Mouse (Mus musculus): ENCODE data around the gene Ascl1.
A peak's percentile ranks its signal among the peaks of the same experiment; 100 is the strongest.

Ascl1 gene

DNA sequence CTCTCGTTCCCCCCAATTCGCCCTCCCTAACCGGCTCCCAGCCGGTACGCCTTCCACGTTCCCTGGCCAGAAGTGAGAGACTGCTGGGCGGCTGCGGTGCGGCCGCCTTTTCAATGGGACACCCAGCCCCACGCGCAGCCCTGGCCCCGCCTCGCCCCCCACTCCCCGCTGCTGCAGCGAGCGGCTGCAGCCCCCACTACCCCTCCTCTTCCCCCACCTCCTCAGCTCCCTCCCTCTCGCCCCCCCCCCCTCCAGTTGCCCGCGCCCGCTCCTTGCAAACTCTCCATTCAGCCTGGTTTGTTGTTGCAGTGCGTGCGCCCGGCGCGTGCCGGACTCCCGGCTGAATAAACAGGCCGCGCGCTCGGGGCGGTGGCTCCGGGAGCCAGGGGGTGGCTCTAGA lies at the start of gene Ascl1:
Gene Ascl1, minus strand, starts transcription at position 85 of the 400 bp plus-strand sequence.
- DNase-seq, result no peak

DNA sequence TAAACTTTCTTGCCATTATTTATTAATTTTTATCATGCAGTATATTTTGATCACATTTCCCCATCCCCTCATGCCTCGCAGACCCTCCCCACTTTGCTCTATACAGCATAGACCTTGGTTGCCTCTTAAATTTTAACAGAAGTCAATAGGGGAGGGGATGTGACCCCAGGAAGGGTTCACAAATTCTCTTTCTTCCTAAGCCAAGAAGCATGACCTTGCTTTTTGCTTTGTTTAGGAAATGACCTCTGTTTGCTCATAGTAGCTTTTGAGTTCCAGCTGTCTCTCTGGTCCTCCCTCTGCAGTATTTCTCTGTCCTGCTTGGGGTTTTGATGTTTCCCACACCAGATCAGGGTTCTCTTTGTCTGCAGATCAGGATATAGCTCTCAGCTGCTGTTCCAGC lies 40.7 kb upstream of the Ascl1 start:
- no peak for DNase-seq

DNA sequence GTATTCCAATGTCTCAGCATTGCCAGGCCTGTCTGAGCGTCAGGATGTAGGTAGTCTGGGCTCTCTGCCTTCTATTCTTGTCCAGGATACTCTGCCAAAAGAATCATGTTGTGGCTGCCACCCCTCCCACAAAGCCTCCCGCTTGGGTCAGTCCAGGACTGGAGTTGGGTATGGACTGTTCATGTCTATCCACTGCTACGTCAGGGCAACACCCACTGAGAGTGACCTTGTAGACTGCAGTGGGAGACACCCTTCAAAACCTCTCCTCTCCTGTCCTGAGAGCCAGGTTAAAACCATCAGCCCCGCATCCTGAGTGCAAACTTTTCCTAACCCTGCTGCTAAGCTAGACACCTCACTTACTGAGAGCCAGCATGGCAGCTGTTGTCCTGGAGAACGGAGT lies 28.2 kb upstream of the Ascl1 start, which contains the start of gene Pah:
Gene Pah, plus strand, starts transcription at position 150 of the 400 bp plus-strand sequence.
- no peak for DNase-seq

DNA sequence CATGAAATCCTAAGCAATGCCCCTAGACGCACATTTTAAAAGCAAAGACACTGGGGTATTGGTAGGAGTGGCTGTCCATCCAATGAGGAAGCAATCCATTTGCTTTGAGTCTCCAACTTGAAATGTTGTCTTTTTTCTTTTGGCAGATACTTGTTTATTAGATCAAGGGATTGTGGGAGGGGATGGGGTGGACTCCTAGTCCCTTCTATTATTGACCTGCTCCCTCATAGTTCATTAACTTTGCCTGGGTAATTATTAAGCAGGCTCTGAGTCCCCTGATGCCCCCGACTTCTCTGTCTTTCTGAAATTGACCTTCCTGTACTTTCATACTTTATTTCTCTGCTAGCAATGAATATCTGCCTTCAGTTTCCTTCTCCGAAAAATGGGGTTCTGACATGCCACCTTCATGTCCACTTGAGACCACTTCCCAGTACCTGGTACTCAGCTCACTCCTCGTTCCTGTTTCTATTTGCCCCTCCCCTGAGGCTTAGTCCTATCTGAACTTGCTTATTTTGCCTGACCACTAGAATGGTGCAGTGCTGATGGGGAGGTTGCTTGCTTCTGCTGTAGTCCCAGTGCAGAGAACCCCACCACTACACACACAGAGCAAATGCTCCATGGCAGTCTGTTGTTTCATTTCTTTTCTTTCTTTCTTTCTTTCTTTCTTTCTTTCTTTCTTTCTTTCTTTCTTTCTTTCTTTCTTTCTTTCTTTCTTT lies 27.1 kb upstream of the Ascl1 start:
- no peak for DNase-seq

DNA sequence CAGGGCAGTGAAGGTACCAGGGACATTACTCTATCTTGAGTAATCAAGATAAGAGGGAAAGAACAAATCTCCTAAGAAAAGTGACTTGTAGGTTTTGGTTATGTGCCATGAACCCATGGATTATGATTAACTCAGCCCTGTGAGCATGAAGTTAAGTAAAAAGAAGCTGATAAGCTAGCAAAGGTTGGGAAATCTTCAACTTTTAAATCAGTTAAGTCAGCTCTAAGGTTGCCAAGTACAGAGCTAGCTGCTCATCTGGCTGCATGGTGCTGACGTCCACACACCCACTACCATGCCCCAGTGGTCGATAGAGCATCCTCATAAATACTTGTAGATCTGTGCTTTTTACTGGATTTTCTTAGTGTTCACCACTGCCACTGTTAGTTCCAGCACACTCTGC lies 25.1 kb upstream of the Ascl1 start:
- DNase-seq, result no peak

DNA sequence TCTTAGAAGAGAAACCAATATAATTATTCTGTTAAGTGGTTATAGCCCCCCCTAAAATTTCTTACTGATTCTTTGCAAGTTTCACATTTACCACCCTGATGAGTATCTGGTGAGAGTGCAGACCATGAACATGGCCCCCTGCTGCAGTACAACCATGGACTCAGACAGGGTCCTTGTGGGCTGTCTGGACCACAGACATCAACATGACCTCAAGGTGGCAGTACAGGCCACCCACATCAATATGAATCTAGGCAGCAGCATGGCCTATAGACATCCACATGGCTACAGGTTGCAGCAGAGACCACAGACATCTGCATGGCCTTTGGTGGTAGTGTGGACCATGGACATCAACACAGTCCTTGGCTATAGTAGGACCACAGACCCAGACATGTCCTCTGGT lies 19.6 kb upstream of the Ascl1 start:
- DNase-seq, result no peak

DNA sequence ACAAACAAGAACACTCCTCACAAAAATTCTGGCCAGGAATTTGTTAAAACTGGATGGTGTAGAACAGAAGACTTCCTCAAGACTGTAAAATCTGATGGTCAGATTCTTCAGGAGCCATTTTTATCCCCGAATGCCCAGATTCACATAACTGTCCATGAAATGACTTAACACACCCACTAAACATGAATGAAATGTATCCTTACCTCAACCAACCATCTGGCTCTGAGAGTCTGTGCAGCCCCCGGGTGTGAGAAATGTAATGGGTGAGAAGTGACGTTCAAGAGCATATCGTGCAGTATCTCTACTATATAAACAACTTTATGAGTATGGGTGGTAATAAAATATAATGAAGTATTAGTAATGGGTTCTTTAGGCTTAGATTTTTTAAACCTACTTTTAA lies 15.1 kb upstream of the Ascl1 start:
- DNase-seq, result no peak

DNA sequence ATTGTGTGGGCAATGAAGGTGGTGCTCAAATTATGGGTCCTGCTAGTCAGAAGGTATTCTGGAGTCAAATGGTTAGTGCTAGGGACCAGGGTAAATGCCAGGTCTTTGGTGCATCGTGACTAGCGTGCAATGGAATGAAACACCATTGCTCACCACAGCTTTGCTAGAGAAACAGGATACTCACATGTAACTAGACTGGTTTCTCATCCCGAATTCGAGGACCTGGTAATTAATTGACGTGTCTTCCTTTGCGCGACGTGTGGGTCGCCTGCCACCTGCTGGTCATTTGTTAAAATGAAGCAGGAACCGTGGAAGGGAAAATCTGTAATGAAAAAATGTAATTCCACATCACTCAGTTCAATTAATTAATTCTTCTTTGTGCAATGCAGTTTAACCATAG lies 10.5 kb upstream of the Ascl1 start:
- DNase-seq, result peak; percentile 48

DNA sequence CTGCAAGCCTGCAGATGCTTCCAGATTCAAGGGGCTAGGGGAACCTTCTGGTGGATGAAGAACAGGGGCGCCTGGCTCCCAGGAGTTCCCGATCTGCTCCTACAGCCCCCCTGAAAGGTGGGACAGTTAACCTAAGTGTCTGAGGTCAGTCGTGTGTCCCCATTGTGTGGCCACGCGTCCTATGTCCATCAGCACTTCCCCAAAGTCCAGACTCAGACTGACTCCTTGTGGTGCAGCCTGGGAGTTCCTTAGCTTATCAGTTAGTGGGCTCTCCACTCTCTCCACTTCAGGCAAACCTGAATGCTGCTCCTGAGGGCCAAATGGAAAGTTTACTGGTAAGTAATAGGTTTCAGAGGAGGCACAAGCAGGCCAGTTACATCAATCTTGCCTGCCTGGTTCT lies 8.8 kb upstream of the Ascl1 start:
- no peak for DNase-seq

DNA sequence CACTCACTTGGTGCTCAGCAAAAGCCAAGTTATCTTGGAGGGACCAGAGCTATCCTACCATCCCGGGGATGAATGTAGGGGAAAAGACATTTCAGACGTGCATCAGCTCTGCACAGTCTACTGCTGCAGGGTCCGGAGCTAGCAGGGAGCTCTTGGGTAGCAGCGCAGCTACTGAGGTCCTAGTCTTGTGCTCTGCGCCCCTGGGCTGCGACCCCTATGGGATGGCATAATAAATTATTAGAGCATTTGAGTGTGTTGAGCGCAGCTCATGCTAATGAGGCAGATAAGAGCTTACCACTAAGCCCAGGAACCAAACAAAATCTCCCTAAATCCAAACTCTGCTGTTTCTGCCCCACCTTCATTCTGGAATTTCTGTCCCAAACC lies 8.2 kb upstream of the Ascl1 start:
- DNase-seq, result no peak

DNA sequence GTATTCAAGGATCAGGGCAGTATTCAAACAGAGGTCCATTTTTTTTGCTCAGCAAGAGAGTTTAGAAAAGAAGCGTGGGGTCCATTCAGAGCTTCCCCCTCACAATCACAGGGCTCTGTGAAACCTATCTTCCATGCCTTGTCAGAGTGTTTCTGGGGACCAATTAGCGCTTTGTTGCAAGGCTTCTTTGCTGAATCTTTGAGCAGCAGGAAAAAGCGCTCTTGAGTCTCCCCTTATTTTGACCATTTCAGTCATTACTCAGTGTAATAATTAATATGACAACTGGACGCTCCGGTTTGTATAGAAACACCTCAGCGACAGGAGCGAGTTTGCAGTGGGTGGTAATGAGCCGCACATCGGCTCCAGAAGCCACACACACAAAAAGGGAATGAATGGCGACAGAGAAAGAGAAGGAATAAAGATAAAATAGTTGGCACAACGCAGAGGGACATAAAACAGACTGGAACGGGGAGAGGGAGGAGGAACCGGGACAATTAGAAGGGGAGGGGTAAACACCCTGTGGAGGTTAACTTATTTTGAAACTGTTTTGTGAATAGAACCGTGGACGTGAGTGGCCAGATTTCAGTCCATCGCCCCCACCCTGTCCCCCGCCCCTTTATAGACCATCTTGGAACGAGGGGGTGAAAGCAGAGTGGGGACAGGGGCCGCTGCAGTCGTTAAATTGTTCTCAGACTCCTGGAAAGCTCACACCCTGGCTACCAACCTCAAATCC lies 7.6 kb upstream of the Ascl1 start:
- DNase-seq, result no peak

DNA sequence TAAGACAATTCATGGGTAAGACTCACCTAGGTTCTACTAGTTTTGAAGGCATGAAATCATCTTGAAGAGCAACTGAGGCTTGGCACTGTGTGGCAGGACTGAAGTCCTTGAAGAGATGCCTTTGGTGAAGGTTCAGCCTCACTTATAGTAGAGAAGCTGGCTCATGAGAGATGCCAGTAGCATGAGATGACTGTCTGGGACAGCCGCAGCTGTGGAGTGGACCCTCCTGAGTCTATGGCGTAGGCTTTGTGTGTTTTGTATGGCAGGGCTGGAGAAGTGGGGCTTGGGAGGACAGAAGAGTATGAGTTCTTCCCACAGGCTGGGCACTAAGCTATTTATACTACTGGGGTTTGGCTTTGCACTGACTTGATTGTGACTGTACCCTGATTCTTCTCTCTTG lies 3.6 kb upstream of the Ascl1 start:
- no peak for DNase-seq

DNA sequence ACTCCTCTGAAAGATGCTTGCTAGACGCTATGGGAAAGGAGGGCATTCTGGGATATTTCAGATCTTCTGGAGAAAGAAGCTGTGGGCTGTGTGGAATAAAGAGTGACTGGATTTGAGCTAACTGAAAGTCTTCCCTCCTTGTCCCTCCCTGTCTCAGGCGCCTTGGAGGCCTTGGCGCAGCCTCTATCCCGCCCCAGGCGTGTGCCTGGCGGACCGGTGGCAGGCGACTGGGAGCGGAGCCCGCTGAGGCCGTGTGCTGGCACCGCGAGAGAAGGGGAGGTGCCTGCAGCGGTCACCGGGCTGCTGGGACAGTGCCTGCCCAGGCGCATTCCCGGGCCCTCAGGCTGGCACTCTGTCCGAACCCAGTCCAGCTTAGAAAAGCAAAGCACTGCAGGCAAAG lies 1.1 kb upstream of the Ascl1 start:
- DNase-seq, result peak; percentile 62

DNA sequence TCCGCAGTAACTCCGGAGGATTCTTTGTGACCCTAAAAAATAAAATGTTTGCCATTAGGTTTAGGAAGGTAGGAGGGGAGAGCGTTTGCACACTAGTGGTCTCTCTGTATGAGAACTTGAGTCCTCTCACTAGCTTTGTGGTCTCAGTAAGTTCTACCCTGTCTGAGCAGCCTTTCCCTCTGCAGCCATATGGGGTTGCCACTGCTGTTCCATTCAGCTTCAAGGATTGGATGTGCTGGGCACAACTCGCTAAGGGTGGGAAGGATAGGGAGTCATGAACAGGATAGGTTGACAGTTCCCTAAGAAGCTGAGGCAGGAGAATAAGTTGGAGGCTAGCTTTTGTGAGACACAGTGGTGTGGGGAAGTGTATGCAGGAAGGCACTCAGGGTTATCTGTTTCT lies 716 bp upstream of the Ascl1 start:
- DNase-seq, result no peak

DNA sequence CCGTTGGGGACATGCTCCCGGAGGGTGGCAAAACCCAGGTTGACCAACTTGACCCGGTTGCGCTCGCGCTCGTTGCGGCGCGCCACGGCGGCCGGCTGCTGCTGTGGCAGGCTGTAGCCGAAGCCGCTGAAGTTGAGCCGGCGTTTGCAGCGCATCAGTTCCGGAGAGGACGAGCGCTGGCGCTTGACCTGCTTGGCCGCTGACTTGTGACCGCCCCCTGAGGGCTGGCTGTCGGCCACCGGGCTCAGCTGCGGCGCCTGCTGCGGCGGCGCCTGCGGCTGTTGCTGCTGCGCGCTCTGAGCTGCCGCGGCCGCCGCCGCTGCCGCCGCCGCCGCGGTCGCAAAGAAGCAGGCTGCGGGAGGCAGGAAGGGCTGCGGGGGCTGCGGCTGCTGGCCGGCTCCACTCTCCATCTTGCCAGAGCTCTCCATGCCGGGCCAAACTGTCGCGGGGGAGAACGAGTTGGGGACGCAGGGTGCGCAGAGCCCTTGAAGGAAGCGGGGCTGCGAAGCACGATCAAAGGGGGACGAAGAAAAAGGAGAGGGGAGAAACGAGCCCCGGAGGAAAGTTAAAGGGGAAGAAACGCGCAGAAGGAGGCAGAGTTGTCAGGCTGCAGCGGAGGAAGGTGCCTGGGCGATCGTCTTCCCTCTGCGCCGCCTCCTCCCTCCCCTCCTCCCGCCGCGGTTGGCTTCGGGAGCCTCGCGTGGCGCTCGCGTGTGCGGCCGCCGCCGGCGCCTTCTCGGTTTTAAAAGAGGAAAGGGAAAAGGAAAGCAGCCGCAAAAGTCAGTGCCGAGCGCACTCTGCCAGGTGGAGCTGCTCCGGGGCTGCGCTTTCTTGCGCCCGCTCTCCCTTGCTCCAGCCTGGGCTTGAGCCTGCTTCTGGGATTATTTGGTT lies 554 bp downstream of the Ascl1 start:
- DNase-seq, result peak; percentile 81

DNA sequence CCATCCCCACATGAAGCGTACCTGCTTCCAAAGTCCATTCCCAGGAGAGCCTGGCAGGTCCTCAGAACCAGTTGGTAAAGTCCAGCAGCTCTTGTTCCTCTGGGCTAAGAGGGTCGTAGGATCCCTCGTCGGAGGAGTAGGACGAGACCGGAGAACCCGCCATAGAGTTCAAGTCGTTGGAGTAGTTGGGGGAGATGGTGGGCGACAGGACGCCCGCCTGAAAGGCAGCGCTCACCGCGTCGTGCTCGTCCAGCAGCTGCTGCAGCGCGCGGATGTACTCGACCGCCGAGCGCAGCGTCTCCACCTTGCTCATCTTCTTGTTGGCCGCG lies 1.2 kb downstream of the Ascl1 start:
- DNase-seq, result peak; percentile 61

DNA sequence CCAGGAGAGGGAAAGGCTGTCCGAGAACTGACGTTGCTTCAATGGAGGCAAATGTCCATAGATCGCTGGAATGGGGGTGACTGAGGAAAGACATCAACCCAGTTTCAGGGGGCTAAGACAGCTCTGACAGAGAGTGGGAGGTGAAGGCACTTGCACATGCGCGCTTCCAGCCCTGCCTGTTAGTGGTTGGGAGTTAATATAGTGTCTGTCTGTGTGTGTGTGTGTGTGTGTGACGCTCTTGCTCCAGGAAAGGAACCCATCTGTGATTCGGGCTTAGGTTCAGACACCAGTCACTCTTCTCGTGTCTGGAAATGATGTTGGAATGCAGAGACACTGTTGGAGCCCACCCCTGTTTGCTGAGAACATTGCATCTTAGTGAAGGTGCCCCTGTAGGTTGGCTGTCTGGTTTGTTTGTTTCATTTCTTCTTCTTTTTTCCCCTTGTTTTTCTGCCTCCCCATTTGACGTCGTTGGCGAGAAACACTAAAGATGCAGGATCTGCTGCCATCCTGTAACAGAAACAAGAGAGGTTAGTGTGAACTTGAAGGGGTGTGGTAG lies 1.9 kb downstream of the Ascl1 start:
- no peak for DNase-seq

DNA sequence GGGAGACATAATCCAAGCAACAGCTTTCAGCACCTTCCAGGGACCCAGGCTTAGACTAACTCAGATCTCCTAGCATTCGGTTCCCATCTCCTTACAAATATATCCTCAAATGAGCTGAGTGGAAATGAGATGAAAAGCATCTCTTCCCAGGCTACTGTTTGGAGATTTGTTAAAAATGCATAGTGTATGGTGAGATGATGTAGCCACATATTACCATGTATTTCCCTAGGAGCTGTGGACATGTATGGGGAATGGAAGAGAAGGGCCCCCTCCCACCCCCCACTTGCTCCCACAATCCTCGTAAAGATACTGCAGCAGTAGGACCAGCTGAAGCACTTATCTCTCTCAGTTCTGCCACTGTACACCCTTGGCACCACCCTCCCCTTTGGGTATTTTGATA lies 3.1 kb downstream of the Ascl1 start:
- DNase-seq, result no peak

DNA sequence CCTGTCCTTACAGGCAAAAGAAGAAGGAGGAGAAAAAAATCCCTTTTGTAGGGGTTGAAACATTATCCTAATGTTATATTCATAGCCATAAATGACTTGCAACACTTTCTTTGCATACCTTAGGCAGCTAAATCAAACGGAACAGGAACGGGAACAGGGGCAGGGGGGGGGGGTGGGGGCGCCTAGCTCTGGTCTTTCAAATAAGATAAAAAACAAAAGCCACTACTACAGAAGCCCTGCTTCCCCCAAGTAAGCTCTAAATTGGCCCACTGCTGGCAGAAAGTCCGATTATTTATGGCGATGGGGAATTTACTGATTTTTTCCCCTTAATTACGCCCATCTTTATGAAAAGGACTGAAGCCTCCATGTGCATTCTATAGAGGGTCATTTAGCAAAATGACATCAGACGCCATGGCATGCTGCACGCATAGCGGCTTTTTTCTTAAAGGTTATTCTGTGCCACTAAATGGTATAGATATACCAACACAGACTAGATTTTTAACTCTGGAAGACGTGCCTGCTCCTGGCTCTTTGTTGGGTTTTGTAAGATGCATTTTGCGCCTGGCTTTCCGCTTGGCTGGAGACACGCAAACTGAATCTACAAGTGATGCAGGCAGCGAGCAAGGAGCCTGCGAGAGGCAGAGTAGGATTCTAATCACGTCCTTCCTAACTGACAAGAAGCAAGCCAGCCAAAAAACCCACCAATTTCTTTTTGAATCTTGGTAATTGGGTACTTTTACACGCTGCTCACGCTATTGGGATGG lies 4.0 kb downstream of the Ascl1 start:
- peak; percentile 65 for DNase-seq

DNA sequence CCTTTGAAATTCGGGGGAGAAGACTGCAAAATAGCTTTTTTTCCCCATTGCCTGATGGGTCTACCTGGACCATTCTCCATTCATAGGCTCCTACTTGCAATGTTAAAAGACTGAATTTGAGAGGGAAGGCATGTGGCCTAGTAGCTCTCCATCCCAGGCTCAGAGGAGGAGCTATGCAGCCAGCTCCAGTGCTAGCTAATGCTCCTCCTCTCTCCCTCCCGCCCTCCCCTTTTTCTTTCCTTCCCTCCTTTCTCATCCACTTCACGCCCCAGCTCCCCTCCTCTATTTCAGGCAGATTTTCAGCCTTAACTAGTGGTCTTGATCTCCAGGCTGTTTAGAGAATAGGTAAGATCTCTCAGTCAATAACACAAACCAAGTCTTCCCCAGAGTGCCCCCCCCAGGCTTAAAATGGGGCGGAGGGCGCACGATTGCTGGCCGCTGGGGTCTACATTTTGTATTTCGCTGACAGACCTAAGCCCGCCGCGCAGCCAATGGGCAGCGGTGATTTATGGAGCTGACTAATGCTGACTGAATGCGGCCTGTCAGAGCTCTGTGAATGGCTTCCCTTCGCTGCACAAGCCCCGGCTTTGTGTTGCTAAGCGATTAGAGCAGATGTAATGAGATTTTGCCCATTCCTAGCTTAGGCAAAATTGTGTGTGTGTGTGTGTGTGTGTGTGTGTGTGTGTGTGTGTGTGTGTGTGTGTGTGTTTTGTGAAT lies 4.9 kb downstream of the Ascl1 start:
- no peak for DNase-seq

DNA sequence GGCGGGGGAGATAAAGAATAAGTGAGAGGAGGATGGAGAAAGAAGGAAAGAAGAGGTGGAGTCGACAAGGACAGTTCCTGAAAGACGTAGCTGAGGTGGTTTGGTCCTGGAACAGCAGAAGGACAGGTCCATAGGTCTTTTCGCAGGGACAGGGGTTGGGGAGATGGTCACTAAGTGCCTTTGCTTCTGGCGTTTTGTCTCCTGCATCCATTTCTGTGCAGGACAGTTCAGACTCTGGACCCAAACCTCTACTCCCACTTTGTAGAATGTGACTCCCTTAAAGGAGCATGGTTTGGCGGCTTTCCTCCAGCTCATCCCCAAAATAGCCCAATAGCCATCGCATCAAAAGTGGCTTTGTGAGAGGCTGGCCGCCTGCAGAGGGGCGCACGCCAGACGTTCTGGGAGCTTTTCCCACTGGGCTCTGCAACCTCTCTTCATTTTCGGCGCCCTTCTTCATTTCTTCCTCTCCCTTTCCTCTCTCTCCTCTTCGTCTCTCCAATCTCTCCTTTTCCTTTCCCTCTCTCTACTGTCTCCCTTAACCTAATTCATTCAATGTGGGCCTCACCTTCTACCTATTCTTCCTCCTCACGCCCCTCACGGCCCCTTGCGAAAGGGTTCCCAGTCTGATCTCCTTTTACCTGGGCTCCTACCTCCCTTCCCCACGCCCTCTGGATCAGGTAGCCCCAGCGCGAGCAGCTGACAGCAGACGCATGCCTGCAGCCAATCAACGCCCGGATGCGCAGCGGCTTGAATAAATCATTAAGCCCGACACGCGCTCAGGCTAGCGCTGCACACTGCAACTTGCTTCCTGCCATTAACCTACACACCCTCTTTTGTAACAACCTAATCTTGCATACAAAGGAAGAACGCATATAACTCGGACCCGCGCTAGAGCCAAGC lies 7.5 kb downstream of the Ascl1 start:
- DNase-seq, result peak; percentile 60

Data from right cerebral cortex, postnatal 25 days (tissue).